Mouse (Mus musculus): Measurements from ENCODE around the gene Dbndd1.

GRCm38 (mm10) chr8:123514136-123514535 is 1.1 kb downstream of the Dbndd1 start:
- TF ChIP-seq CTCF (IDR thresholded peaks at IDR 0.05; ENCODE audit: low read depth, low read length) (no peak), GATA2 (IDR thresholded peaks at IDR 0.05; ENCODE audit: borderline replicate concordance, low read depth, low read length) (no peak), GATA1 (IDR thresholded peaks at IDR 0.05; ENCODE audit: borderline replicate concordance, low read length) (no peak), TAL1 (conservative IDR thresholded peaks at IDR 0.05; ENCODE audit: low read depth, low read length) (no peak), POLR2AphosphoS5 (IDR thresholded peaks at IDR 0.05; ENCODE audit: insufficient replicate concordance, low read depth, low read length) (no peak)

Measured in G1E (cell line).